Mouse (Mus musculus): ENCODE results near the gene Smc4. TPM values are rescaled to one million over a fixed set of nuclear protein-coding genes. Genes with fewer than 3 reads are reported as not detected.
"Not testable (repeated sequence)": the region's sequence is repeated elsewhere in the genome, so short reads cannot be mapped to it uniquely, and the experiment has no call there.

The Smc4 gene
- total RNA-seq, 2 experiments from 2014 or later: 3.9 to 5.1 TPM

GRCm38 (mm10) chr3:69008873-69009272, 4.3 kb downstream of the Smc4 start:
- DNase-seq (ENCODE audit: low spot score in 2 of 2): no peak

- DNase-seq (ENCODE audit: low spot score in 2 of 2): no peak
Measured at GRCm38 (mm10) chr3:69017181-69017580, 12.6 kb downstream of the Smc4 start.

DNA sequence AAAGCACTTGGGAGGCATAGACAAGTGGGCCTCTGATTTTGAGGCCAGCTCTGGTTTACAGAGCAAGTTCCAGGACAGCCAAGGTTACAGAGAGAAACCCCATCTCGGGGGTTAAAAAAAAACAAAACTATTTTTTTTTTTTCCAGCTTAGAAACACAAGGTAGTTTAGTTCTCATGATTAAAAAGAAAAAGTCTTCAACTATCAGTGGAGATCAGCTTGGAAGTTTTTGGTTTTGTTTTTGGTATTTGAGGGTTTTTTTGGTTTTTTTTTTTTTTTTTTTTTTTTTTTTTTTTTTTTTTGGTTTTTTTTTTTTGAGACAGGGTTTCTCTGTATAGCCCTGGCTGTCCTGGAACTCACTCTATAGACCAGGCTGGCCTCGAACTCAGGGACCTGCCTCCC, 14.1 kb downstream of the Smc4 start:
- DNase-seq (ENCODE audit: low spot score in 2 of 2): not testable (repeated sequence)

DNA sequence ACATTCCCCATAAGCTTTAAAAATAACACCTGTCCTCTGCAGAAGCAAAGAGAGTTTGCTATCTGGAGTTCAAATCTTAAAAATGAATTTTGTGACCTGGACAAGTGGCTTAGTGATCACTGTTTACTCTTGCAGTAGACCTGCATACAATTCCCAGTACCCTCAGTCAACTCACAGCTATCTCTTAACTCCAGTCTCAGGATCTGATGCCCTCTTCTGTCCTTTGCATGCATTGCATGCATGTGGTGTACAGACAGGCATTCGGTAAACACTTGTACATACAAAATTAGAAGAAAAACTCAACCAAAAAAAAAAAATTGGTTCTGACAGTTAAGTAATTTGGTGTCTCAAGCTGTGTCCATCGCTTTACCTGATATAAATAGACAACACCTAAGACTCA, 15.7 kb downstream of the Smc4 start:
- no peak for DNase-seq (ENCODE audit: low spot score in 2 of 2)

DNA sequence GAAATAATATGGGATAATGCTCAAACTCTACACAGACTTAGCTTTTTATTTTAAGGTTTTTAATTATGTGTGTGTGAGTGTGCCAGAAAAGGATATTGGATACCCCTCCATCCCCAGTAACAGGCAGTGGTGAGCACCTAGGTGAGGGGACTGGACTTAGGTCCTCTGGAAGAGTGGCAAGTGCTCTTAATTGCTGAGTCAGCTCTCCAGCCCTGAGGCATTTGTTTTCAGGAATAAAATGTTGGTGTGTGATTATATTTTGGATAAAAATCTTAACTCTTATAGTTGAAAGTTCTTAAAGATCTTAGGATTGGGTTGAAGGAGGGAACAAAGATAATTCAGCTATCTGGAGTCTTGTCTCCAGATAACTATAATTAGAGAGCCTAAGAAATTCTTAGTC, 16.2 kb downstream of the Smc4 start:
- DNase-seq (ENCODE audit: low spot score in 2 of 2): no peak

DNA sequence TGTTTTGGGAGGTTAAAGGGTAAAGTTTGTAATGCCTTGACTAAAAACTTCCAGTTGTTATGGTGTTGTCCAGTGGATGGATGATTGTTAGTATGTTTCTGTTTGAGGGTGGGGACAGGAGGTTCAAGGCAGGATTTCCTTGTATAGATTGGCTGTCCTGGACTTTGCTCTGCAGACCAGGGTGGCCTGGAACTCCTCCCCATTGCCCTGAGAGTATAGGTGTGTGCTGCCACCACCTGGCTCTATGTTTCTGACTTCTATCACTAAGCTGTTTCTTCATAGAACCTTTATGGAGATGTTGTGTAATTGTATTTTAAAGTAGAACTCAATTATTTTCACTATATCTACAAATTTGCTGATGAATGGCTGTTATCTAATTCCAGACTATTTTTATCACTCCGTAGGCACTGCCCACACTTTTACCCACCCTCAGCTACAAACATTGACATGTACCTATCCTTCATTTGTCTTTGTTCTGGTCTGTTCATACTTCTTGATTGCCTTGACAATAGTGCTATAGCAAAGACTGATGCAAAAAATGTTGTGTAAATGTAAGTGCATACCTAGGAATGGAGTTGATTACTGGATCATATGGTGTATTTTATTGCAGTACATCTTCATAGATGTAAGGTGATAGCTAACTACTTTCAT, 21.7 kb downstream of the Smc4 start:
- no peak for DNase-seq (ENCODE audit: low spot score in 2 of 2)

- no peak for DNase-seq (ENCODE audit: low spot score in 2 of 2)
Measured at GRCm38 (mm10) chr3:69040105-69040504, 35.6 kb downstream of the Smc4 start.

GRCm38 (mm10) chr3:69041298-69041697, 36.8 kb downstream of the Smc4 start:
- DNase-seq (ENCODE audit: low spot score in 2 of 2): no peak

GRCm38 (mm10) chr3:69044167-69044591, 39.6 kb downstream of the Smc4 start:
- no peak for DNase-seq (ENCODE audit: low spot score in 2 of 2)

- peak; percentile 79 to 87 for DNase-seq (ENCODE audit: low spot score in 2 of 2)
Measured at GRCm38 (mm10) chr3:69044645-69045399, 40.3 kb downstream of the Smc4 start, which contains the start of gene Trim59. Gene Trim59, minus strand, starts transcription at chr3:69044755.

DNA sequence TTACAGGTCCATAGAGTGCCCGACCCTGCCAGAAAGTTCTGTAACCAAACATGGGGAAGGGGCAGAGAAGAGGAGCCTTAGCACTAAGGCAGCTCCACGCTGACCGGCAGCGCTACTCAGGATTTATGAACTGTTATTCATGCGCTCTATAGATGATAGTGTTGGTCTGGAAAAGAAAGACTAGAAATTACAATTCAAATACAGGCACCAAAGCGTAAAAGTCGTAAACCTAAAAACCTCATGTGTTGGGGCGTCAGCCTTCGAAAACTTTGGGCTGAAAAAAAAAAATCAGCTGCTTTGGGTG, 40.8 kb downstream of the Smc4 start:
- no peak for DNase-seq (ENCODE audit: low spot score in 2 of 2)

GRCm38 (mm10) chr3:69045750-69046149, 41.2 kb downstream of the Smc4 start:
- no peak for DNase-seq (ENCODE audit: low spot score in 2 of 2)

DNA sequence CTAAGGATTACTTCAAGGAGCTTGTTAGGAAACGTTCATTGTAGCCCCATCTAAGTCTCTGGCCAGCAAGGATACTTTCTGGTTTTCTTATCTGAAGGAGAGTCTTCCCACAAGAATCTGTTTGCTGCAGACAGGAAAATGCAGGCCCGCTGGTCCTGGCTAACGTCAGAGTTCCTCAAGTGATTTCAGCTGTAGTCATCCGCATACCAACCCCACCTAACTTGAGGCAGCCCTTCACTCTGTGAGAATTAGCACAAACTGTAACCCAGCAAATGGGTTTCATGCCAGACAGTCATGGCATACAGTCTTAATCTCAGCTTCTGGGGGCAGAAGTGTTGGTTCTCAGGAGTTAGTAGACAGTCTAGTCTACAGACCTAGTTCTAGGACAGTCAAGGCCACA, 42.0 kb downstream of the Smc4 start:
- DNase-seq (ENCODE audit: low spot score in 2 of 2): no peak

GRCm38 (mm10) chr3:69047684-69048083, 43.1 kb downstream of the Smc4 start:
- DNase-seq (ENCODE audit: low spot score in 2 of 2): no peak

GRCm38 (mm10) chr3:69049011-69049410, 44.5 kb downstream of the Smc4 start:
- no peak for DNase-seq (ENCODE audit: low spot score in 2 of 2)

DNA sequence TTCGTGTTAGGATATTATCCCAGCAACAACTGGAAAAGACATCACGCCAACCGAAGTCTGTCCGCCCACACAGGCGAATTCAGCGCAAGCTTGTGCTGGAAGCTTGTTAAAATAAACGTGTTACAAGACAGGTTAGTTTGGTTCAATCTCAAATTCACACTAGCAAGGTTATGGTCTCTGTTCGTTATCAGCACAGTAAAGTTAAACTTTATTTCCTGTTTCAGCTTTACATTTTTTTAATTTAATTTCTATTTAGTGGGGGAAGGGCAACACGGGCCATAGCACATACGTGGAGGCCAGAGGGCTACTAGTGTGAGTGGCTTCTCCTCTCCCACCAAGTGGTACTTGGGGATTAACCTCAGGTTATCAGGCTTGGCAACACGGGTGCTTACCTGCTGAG, 47.4 kb downstream of the Smc4 start:
- DNase-seq (ENCODE audit: low spot score in 2 of 2): no peak

DNA sequence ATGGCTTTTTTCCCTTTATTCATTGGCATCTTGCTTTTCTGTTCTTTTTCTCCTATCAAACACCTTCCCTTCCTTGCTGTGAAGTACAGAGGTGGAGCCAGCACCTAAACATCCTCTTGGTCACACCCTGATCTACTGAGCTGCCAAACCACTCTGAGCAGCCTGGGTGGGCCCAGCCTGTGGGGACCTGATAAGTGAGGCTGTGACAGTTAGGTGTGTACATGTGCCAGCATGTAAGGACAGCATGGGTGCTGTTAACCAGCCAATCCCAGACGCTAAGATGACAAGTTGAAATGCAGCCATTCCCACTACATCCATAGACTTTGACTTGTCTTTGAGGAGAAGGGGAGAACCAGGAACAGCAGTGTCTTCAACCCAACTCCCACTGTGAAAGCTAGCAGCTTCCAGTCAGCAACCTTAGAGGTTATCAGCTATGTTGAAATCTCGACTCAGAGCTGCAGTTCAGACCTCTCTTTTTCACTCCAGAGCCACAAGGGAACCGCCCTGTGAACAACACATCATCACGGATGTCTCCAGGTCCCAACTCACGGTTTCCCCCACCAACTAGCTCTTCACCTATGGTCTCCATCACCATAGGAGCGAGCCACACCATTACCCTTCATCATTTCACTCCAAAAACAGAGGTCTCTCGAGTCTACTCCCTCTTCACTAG, 50.4 kb downstream of the Smc4 start:
- no peak for DNase-seq (ENCODE audit: low spot score in 2 of 2)

DNA sequence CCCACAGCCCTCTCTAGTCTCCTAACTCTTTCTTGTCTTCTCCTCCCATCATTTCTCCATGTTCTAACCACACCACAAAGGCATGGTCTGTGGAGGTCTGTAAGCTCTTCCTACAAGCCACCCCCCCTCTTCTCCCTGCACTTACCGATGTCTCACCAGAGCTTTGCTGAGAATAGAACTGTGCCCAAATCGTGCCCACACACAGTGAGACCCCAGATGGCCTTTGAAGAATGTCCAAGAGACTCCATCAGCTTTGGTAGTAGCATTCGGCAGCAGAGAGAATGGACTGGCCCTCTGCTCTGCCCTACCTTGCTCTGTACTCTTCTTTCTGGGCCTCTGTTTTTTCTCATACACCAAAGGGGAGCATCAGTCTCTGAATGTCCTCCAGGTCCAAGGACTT, 51.3 kb downstream of the Smc4 start:
- no peak for DNase-seq (ENCODE audit: low spot score in 2 of 2)

DNA sequence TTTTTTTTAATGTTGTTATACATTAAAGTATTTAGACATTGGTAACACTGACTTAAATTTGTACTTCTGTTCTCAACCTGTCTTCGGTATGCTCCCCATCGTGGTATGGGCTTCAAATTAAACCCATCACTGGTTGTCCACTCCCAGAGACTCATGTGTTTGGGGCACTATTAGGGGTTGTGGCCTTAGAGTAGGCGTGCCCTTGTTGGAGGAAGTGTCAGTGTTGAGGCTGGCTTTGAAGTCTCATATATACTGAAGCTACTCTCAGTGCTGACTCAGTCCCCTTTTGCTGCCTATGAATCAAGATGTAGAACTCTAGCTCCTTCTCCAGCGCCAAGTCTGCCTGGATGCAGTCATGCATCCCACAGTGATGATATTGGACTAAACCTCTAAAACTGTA, 56.1 kb downstream of the Smc4 start:
- DNase-seq (ENCODE audit: low spot score in 2 of 2): no peak

GRCm38 (mm10) chr3:69062764-69063163, 58.2 kb downstream of the Smc4 start:
- no peak for DNase-seq (ENCODE audit: low spot score in 2 of 2)

DNA sequence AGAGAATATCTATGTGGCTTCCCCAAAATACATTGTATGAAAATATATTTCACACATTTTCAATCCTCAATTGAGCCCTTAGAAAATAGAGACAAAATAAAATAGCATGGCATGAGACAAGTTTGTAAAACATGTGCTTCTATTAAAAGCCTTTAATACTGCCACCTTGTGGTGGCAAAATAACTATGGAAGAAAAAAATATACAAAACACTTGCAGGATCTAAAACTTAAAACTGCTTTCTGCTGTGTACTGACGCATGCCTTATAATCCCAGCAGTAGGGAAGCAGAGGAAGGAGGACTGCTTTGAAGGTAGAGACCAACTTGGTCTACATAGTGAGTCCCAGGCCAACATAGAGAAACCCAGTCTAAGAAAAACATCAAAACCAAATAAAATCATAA, 59.5 kb downstream of the Smc4 start:
- DNase-seq (ENCODE audit: low spot score in 2 of 2): no peak

All from left cerebral cortex, adult 18-20 months (tissue).